Mouse (Mus musculus): ENCODE measurements around the gene Ly6g5c.

DNA sequence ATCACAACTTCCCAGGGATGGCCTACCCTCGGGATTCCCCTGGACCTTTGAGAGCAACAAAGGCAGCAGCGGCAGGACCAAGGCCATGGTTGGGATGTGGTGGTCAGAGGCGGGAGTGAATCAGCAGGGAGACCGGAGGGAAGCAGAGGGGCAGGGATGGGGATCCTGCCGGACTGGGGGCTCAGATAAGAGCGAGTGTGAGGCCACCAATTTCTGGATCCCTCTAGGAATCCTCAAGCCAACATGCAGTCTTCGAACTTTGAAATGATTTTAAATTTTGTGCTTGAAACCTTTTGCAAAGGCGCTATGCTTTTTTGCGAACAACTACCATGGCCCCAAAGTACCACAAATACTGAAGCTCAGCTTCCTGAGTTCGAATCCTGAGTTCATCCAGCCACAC is 42.0 kb upstream of the Ly6g5c start, which contains the start of gene Mpig6b:
- TF ChIP-seq POLR2A (IDR thresholded peaks at IDR 0.05; ENCODE audit: low read depth, low read length) (no peak), CTCF (conservative IDR thresholded peaks at IDR 0.05 in 1 of 2, IDR thresholded peaks at IDR 0.05 in 1 of 2; ENCODE audit: low read depth in 2 of 2, low read length in 2 of 2) (no peak), EP300 (IDR thresholded peaks at IDR 0.05; ENCODE audit: low read length) (no peak), TCF12 (IDR thresholded peaks at IDR 0.05; ENCODE audit: low read depth, low read length) (no peak), ELF1 (IDR thresholded peaks at IDR 0.05; ENCODE audit: low read depth, low read length) (no peak), SMC3 (IDR thresholded peaks at IDR 0.05; ENCODE audit: low read depth, low read length) (no peak), UBTF (IDR thresholded peaks at IDR 0.05; ENCODE audit: low read depth, low read length) (no peak)
